Mouse (Mus musculus) E14TG2a.4 (cell line): ENCODE data around the gene Srgap2.

Source experiments
- CTCF ChIP-seq: conservative IDR thresholded peaks from 2 replicates; pipeline ENCODE4 v1.5.1; 2014; ENCODE audit warnings: low read length
- NANOG ChIP-seq: IDR thresholded peaks from 2 replicates; pipeline ENCODE4 v1.6.1; 2014; ENCODE audit warnings: borderline replicate concordance, low read length, mixed read lengths

GRCm38 (mm10) chr1:131447333-131447732 is 79.8 kb downstream of the Srgap2 start:
- TF ChIP-seq CTCF (no peak), NANOG (no peak)
